1 mouse cellular context compared by ENCODE assay signal in genomic region chr3:108444029-108444428, GRCm38 (mm10).
TF ChIP-seq lines count a peak whose summit lies in the region.

No protein-coding gene starts in this region.

TF ChIP-seq in MEL, 35 proteins besides CTCF, POLR2A, EP300 and RAD21 (continued from another document):
- peak; percentile 93 for TF ChIP-seq TBP (IDR thresholded peaks at IDR 0.05; ENCODE audit: low read depth, low read length)
- peak; percentile 60 for TF ChIP-seq NELFE (IDR thresholded peaks at IDR 0.05; ENCODE audit: low read depth, low read length)
- TF ChIP-seq ZNF384 (IDR thresholded peaks at IDR 0.05; ENCODE audit: low read depth, low read length): no peak
- no peak; the same call in 1 of the 2 replicates for TF ChIP-seq CHD1 (IDR thresholded peaks at IDR 0.05; ENCODE audit: low read depth, low read length)
- TF ChIP-seq CHD2 (IDR thresholded peaks at IDR 0.05; ENCODE audit: low read length): no peak
- TF ChIP-seq MEF2A (IDR thresholded peaks at IDR 0.05; ENCODE audit: extremely low read depth, insufficient replicate concordance, low read depth, low read length, poor library complexity, severe bottlenecking): no peak
- TF ChIP-seq MAX (IDR thresholded peaks at IDR 0.05; ENCODE audit: low read length): peak; percentile 94
- TF ChIP-seq JUND (IDR thresholded peaks at IDR 0.05; ENCODE audit: low read depth, low read length): peak; percentile 79; the same call in 1 of the 2 replicates
- 0 out of 2 replicates have a peak, but pooled peaks have one; percentile 22 for TF ChIP-seq NRF1 (IDR thresholded peaks at IDR 0.05; ENCODE audit: insufficient read depth, low read depth, low read length, poor library complexity, severe bottlenecking)
- no peak; the same call in 1 of the 2 replicates for TF ChIP-seq MAFK (IDR thresholded peaks at IDR 0.05; ENCODE audit: borderline replicate concordance, low read depth, low read length)
- peak; percentile 73 for TF ChIP-seq KAT2A (conservative IDR thresholded peaks at IDR 0.05; ENCODE audit: low read depth, low read length)
- peak; percentile 98 for TF ChIP-seq MYC (IDR thresholded peaks at IDR 0.05; ENCODE audit: low read depth, low read length)
- TF ChIP-seq SMC3 (IDR thresholded peaks at IDR 0.05; ENCODE audit: low read depth, low read length): no peak
- TF ChIP-seq GATA1 (IDR thresholded peaks at IDR 0.05; ENCODE audit: low read depth, low read length): no peak
- no peak for TF ChIP-seq GABPA (IDR thresholded peaks at IDR 0.05; ENCODE audit: low read depth, low read length)
- no peak for TF ChIP-seq UBTF (IDR thresholded peaks at IDR 0.05; ENCODE audit: borderline replicate concordance, insufficient read depth, low read depth, low read length)
- 0 out of 2 replicates have a peak, but pooled peaks have one; percentile 4 for TF ChIP-seq ZC3H11A (IDR thresholded peaks at IDR 0.05; ENCODE audit: low read depth, low read length)
- no peak for TF ChIP-seq TAL1 (IDR thresholded peaks at IDR 0.05; ENCODE audit: low read length)
- peak; percentile 60 for TF ChIP-seq ELF1 (IDR thresholded peaks at IDR 0.05; ENCODE audit: low read depth, low read length)
- peak; percentile 82 for TF ChIP-seq MXI1 (IDR thresholded peaks at IDR 0.05; ENCODE audit: low read depth, low read length)
